Mouse (Mus musculus): Measurements from ENCODE around the gene Nomo1. TPM values are rescaled to one million over a fixed set of nuclear protein-coding genes. Genes with fewer than 3 reads are reported as not detected.

Gene Nomo1
- polyA plus RNA-seq, 1 experiment from 2014 or later = 27.0 TPM

Other genes starting within 250 kb of the Nomo1 start
- gene Lmtk3, start 250.0 kb upstream of the Nomo1 start, polyA plus RNA-seq (2016; fragmentation: Nextera tagmentation; extraction: Ambion mirVana) = 2.2 and 3.2 TPM in 2 replicates
- 1.8 and 2.1 TPM in 2 replicates for gene Sult2b1, start 249.0 kb upstream of the Nomo1 start, polyA plus RNA-seq (2016; fragmentation: Nextera tagmentation; extraction: Ambion mirVana)
- gene Cyth2, start 219.1 kb upstream of the Nomo1 start, polyA plus RNA-seq (2016; fragmentation: Nextera tagmentation; extraction: Ambion mirVana) = 170 TPM in 2 replicates
- 1.2 and 1.4 TPM in 2 replicates for gene Kcnj14, start 208.9 kb upstream of the Nomo1 start, polyA plus RNA-seq (2016; fragmentation: Nextera tagmentation; extraction: Ambion mirVana)
- gene Grwd1, start 202.8 kb upstream of the Nomo1 start, polyA plus RNA-seq (2016; fragmentation: Nextera tagmentation; extraction: Ambion mirVana) = 116 and 156 TPM in 2 replicates
- gene Kdelr1, start 160.9 kb upstream of the Nomo1 start, polyA plus RNA-seq (2016; fragmentation: Nextera tagmentation; extraction: Ambion mirVana) = 36.8 and 41.2 TPM in 2 replicates
- gene Grin2d, start 155.3 kb upstream of the Nomo1 start, polyA plus RNA-seq (2016; fragmentation: Nextera tagmentation; extraction: Ambion mirVana) = 0.09 and 0.10 TPM in 2 replicates
- 1.4 and 1.5 TPM in 2 replicates for gene Syngr4, start 137.0 kb upstream of the Nomo1 start, polyA plus RNA-seq (2016; fragmentation: Nextera tagmentation; extraction: Ambion mirVana)
- gene Tmem143, start 136.8 kb upstream of the Nomo1 start, polyA plus RNA-seq (2016; fragmentation: Nextera tagmentation; extraction: Ambion mirVana) = 4.8 and 5.7 TPM in 2 replicates
- 18.5 and 34.5 TPM in 2 replicates for gene Emp3, start 112.3 kb upstream of the Nomo1 start, polyA plus RNA-seq (2016; fragmentation: Nextera tagmentation; extraction: Ambion mirVana)
- gene Ccdc114, start 109.6 kb upstream of the Nomo1 start, polyA plus RNA-seq (2016; fragmentation: Nextera tagmentation; extraction: Ambion mirVana) = 4.4 and 6.3 TPM in 2 replicates
- 0.10 and 0.20 TPM in 2 replicates for gene Abcc6, start 3.4 kb upstream of the Nomo1 start, polyA plus RNA-seq (2016; fragmentation: Nextera tagmentation; extraction: Ambion mirVana)
- gene Kcnj11, start 67.1 kb downstream of the Nomo1 start, polyA plus RNA-seq (2016; fragmentation: Nextera tagmentation; extraction: Ambion mirVana) = 0.06 and 0.13 TPM in 2 replicates
- gene Abcc8, start 146.3 kb downstream of the Nomo1 start, polyA plus RNA-seq (2016; fragmentation: Nextera tagmentation; extraction: Ambion mirVana) = 0.40 and 0.74 TPM in 2 replicates
- gene Ush1c, start 204.8 kb downstream of the Nomo1 start, polyA plus RNA-seq (2016; fragmentation: Nextera tagmentation; extraction: Ambion mirVana) = 5.2 and 5.9 TPM in 2 replicates
- gene Otog, start 207.3 kb downstream of the Nomo1 start, polyA plus RNA-seq (2016; fragmentation: Nextera tagmentation; extraction: Ambion mirVana) = 0.01 TPM in 1 of 2 replicates, not detected in the other

Data from limb, embryonic 10.5 days (tissue).